Mouse (Mus musculus) CH12.LX (cell line): ENCODE data around the gene Ppig.

Source experiments
- CHD1 ChIP-seq: IDR thresholded peaks from 2 replicates; pipeline ENCODE4 v1.6.1; 2012; ENCODE audit warnings: low read depth, low read length, improper control_type of control experiment, inconsistent platforms
- CTCF ChIP-seq, 2 experiments: IDR thresholded peaks in 1 of 2; conservative IDR thresholded peaks in 1 of 2; 2 replicates each; pipeline ENCODE4 v1.5.1; 2011 to 2012; ENCODE audit warnings: low read depth in 2 of 2, low read length in 2 of 2, improper control_type of control experiment in 1 of 2, inconsistent platforms in 1 of 2, mild to moderate bottlenecking in 1 of 2, moderate library complexity in 1 of 2
- ELF1 ChIP-seq: IDR thresholded peaks from 2 replicates; pipeline ENCODE4 v1.6.1; 2014; ENCODE audit warnings: low read depth, mild to moderate bottlenecking, inconsistent platforms, low read length, improper control_type of control experiment
- EP300 ChIP-seq: IDR thresholded peaks from 2 replicates; pipeline ENCODE4 v1.6.1; 2011; ENCODE audit warnings: low read length, improper control_type of control experiment
- IRF4 ChIP-seq: IDR thresholded peaks from 2 replicates; pipeline ENCODE4 v1.6.1; 2014; ENCODE audit warnings: low read depth, mild to moderate bottlenecking, inconsistent platforms, low read length, improper control_type of control experiment
- MEF2A ChIP-seq: IDR thresholded peaks from 2 replicates; pipeline ENCODE4 v1.6.1; 2014; ENCODE audit warnings: low read depth, mild to moderate bottlenecking, inconsistent platforms, low read length, improper control_type of control experiment, borderline replicate concordance
- MXI1 ChIP-seq: IDR thresholded peaks from 2 replicates; pipeline ENCODE4 v1.6.1; 2011; ENCODE audit warnings: mild to moderate bottlenecking, low read depth, low read length, improper control_type of control experiment
- POLR2A ChIP-seq: IDR thresholded peaks from 2 replicates; pipeline ENCODE4 v1.6.1; 2011; ENCODE audit warnings: low read depth, mild to moderate bottlenecking, improper control_type of control experiment, low read length
- POLR2AphosphoS2 ChIP-seq: IDR thresholded peaks from 2 replicates; pipeline ENCODE4 v1.6.1; 2011; ENCODE audit warnings: low read depth, low read length, improper control_type of control experiment
- TCF12 ChIP-seq: IDR thresholded peaks from 2 replicates; pipeline ENCODE4 v1.6.1; 2014; ENCODE audit warnings: low read depth, mild to moderate bottlenecking, inconsistent platforms, low read length, improper control_type of control experiment
- USF2 ChIP-seq: conservative IDR thresholded peaks from 2 replicates; pipeline ENCODE4 v1.6.1; 2011; ENCODE audit warnings: low read depth, low read length, improper control_type of control experiment
- ZC3H11A ChIP-seq: IDR thresholded peaks from 2 replicates; pipeline ENCODE4 v1.6.1; 2012; ENCODE audit warnings: low read depth, mild to moderate bottlenecking, inconsistent platforms, low read length, improper control_type of control experiment
- ZKSCAN1 ChIP-seq: IDR thresholded peaks from 2 replicates; pipeline ENCODE4 v1.6.1; 2012; ENCODE audit warnings: low read depth, inconsistent platforms, low read length, improper control_type of control experiment, borderline replicate concordance

GRCm38 (mm10) chr2:69788974-69789373, 66.6 kb downstream of the Ppig start:
- no peak for TF ChIP-seq ZC3H11A
- no peak for TF ChIP-seq CTCF (conservative IDR thresholded peaks at IDR 0.05 in 1 of 2, IDR thresholded peaks at IDR 0.05 in 1 of 2; ENCODE audit: low read depth in 2 of 2, low read length in 2 of 2)
- no peak for TF ChIP-seq POLR2AphosphoS2
- TF ChIP-seq USF2: no peak
- no peak for TF ChIP-seq POLR2A
- no peak for TF ChIP-seq ELF1
- TF ChIP-seq TCF12: no peak
- no peak for TF ChIP-seq EP300
- TF ChIP-seq ZKSCAN1: no peak
- TF ChIP-seq IRF4: no peak
- no peak for TF ChIP-seq CHD1
- no peak for TF ChIP-seq MXI1
- TF ChIP-seq MEF2A: no peak
